Mouse (Mus musculus): ENCODE data around the gene Syt16.

GRCm38 (mm10) chr12:74093110-74093509 lies 95.6 kb downstream of the Syt16 start:
- TF ChIP-seq CTCF (IDR thresholded peaks at IDR 0.05; ENCODE audit: low read depth) (no peak), EP300 (optimal IDR thresholded peaks at IDR 0.05) (no peak)
